Mouse (Mus musculus) liver (tissue): ENCODE data around the gene Cux2.

Experiments used
- DNase-seq: peaks from one replicate; pipeline ENCODE4 v3.0.0-alpha.2; 2020; ENCODE audit warnings: mixed read lengths

Cux2 gene

DNA sequence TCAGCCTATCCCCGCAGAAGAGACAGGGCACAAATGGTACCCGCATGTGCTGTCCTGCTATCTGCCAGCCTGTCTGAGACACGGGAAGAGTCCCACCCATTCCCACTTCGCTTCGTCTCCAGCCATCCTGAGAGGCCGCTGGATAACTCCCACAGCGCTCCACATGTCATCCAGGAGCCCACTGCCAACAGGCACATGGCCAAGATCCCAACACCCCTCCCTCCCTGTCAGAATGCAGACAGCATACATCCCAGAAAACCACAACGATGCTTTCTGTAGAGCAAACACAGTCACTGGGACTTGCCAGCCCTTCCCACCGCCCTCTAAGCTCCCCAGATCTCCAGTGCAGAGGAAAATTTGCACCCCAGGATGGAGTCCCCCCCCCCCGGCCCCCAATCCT, 90.2 kb downstream of the Cux2 start:
- DNase-seq, result no peak

DNA sequence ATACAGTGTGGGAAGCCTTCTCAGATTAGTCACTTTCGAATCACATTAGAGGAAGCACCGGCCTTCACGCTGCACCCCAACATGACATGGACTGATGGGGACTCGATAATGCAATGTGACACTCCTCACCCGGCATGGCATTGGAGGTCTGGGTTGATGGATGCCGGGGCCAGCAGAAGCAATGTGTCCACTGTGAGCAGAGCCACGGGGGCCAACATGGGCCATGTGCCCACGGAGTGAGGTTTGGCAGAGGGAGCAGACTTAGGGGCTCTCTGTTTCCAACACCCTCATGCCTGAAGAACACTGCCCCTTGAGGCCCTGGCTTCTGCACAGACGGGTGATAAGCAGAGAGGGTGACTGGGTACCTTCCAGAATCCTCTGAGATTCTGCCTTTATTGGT, 91.4 kb downstream of the Cux2 start:
- DNase-seq, result no peak

DNA sequence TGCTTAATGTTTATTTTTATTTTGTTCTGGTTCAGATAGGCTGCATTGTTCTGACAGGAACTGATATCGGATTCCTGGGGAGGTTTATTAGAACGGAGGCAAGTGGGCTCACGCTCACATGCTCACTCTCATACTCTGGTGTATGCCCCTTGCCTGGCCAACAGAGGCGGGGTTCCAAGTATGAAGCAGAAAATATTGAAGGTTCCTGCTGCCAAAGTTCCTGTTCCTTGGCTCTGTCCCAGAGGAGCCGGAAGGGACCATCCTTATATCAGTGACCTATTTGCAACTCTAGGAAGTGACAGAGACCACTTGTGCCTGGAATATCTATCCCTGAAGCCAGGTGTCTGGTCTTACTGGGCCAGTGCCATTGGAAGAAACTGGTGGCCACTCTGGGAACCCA, 94.1 kb downstream of the Cux2 start:
- DNase-seq, result no peak

DNA sequence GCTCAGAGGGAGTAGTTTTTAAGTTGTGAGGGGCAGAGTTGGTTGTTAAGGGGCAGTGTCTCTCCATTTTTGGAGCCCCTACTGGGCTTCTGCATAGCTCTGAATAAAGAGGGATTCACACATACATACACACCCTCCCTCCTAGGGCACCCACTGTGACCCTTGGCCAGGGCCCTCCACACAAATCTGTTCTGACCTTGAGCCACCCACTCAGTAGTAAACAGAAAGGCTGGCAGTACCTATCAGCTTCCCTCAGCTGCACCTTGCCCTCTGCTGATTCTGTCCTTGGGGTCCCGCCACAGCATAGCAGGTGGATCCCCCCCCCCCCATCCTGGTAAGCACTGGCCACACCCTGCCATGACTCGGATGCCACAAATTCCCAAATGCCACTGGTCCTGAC, 99.7 kb downstream of the Cux2 start:
- peak; percentile 22 for DNase-seq

DNA sequence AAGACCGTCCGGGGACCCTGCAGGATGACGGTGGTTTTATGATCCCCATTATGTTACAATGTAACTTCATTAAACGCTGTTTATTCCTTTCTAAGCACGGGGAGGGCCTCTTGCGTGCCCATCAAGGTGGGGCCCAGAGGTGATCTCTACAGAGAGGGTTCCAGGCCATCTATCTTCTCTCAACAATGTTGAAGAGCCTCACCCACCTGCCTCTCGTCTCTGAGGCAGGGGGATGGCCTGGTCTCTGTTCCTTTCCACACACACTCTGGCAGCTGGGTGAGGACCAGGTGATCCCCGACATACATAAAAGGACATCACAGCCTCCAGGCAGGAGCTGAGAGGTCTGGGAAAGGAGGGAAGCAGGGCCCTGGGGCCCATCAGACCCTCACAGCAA, 100.9 kb downstream of the Cux2 start:
- DNase-seq, result no peak

DNA sequence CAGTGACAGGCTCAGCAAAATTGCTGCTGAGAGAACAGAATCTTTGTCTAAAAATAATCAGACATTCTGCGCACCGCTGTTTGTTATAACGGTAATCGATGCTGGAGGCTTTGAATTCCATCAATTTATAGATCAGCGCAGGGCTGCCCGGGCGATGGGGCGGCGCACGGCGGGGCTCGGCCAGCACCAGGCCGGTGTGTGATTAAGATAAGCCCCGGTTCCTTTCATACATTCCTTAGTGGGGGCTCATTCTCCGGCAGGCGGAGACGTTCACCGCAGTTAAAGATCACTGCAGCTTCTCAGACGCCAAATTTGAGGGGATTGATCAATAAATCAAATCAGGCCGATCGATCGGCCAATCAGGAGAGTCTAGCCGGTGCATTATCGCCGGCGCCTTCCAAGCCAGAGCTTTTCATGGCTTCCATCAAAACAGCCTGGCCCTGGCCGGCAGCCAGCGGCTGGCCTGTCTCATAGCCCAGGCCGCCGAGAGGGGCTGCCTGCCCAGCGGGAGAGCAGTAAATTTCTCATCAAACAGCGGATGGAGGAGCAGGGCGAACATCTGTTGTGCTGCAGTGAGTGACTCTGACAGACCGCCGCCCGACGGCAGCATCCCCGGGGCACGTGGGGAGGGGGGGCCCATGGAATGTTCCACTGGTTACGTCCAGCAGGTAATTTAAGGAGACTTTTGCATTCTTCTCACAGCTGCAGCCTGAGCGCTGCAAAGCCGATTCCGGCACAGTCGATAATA, 101.4 kb downstream of the Cux2 start:
- DNase-seq, result peak; percentile 58

DNA sequence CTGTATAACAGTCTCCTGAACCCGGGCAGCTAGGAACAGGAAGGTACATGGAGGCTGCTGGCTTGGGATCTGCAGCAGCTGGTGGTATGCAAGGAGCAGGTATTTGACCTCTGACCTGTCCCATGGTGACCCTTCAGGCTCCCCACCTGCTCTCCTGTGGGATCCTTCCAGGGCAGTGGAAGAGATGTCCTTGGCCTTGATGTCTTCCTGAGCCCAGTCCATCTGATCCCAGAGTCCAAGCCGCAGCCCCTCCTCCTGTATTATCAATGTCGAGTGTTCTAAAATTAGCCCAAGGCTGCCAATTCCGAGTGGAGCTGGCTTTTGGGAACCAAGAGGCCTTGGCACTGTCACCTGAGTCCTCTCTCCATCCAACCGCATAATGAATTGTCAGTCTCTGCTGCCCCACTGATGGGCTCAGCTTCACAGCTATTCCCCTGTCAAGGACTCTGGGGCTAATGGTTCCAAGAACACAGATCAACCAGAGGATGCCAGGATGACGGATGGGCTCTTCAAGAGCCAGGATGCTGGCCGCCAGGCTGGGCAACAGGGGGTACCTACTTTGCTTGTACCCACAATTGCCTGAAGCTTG, 103.2 kb downstream of the Cux2 start:
- no peak for DNase-seq

DNA sequence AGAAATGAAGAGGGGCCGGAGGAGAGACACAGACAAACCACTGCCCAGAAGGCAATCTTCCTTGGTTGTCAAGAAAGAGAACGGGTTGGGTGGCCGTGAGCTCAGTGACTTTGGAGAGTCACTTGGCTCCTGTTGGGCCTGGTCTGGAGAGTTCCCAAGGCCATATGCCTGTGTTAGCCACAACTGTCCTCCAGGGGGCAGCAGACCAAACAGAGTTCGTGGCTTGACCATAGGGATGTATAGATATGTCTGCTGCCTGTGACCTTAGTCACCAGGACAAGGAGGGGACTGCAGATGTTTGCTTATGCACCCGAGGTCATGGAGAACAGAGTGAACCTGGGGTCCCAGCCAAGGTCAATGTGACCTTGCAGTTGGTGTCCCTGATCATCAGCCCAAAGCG, 104.1 kb downstream of the Cux2 start:
- DNase-seq, result peak; percentile 67

DNA sequence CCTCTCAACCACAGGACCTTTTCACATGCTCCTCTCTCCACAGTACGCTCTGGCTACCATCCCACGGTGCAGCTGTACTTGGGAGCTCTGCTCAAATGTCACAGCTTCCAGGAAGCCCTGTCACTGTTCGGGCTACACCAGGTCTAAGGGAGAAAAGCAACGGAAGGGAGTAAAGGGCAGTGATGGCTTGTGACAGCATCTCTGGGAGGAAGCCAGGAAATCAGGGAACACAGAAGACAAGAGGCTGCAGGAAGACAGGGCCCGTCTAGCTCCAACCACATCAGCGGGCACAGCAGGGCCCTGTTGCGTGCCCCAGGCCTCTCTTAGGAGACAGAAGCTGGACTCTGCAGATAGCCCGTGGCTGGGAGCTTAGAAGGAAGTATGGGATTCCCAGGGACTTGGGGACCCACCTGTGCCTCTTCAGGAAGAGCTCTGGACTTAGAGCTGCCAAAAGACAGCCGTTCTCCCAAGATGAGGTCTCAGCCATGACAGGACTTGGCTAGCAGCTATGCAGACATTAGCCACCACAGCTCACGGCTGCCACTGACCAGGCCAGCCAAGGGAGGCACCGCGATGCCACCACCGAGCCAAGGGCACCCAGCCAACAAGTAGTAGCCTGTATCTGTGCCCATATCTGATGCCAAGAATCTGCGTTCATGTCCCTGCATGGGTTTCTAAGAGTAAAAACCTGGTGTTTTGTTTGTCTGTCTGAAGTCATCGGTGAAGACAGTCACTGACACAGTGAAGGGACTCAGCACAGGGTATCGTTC, 105.7 kb downstream of the Cux2 start:
- no peak for DNase-seq

DNA sequence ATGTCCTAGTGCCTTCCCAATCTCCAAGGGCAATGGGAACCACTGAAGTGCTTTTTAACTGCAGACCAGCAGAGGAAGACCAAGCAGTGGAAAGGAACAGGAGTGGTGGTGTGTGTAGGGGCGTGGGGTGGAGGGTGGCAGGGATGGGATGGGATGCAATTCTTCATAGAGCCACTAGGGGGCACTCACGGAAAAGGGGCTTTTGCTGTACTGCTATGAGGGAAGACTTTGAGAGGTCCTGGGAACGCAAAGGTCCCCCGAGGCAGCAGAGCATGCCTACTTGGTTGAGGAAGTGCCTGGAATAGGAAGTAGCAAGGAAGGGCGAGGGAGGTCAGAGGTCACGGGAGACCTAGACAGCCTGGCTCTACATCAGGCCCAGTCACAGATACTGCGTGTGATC, 106.4 kb downstream of the Cux2 start:
- no peak for DNase-seq

DNA sequence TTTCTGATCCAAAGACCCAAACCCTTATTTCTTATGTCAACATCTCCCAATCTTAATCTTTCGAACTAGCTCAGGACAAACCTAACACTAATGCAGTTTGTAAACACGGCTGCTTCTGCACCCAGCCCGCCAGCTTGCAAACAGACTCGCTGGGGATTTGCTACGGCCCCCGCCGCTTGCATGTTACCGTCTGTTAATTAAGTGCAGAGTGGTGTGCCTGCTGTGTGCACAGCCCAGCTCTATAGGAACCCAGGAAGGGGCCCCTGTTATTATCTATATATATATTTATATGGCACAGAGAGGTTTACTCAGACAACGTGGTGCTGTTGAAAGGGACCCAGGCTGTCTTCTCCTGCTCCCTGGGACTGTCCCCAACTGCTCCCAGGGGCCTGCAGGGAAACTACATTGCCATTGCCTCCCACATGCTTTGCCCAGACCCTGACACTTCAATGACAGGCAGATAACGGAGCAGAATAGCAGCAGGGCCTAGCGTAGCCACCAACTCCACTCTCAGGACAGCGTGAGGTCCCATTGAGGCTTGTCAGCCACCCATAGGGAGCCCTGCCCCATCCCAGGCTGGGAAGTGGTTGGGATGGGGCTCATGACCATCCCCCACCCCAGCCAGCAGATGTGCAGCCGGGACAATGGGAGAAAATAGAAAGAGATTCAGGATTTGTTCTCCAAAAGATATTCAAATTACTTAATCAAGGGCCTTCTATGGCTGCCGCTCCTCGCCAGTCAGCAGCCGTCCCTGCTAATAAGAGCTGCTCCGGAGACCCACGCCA, 111.6 kb downstream of the Cux2 start:
- DNase-seq, result no peak

DNA sequence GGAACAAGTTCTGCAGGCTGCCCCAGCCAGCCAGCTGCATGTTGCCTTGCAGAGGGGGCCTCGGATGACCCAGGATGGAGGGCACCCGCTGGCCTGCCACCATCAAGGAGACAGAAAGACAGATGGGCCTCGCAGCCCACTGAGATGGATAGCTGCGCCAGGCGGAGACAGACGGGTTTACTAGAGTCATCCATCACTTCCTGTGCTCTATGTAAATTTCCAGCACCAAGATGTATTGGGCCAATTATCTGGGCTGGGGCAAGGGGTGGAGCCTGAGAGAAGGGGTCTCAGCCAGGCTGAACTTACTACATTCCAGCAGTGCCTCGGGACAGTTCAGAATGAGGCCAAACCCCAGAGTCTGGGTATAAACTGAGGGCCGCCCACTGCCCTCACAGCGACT, 119.6 kb downstream of the Cux2 start:
- no peak for DNase-seq

DNA sequence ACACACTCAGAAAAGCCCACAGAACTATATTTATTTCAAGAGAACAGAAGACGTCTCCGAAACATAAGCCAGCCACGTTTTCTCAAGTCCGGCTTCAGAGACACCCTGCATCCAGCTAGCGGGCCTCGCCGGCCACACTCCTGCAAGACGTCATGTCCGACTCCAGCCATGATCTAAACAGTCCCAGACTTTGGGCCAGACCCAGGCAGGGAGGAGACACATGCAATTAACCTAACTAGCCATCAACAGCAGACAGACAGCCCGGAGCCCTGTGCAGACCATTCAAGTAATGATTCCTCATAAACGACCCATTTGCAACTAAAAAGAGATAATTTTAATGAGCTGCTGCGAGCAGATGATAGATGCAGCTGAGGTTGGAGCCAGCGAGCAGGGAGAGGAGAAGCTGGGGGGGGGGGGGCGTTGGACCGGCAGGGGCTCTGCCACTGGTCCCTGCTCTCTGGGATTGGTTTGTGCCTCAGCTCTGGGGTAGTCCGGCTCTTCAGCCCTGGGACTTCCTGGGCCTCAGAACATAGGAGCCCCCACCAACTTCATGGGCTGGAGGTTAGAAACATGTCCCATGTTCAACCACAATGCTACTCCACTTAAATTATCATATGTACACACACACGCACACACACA, 121.4 kb downstream of the Cux2 start:
- peak; percentile 31 for DNase-seq

DNA sequence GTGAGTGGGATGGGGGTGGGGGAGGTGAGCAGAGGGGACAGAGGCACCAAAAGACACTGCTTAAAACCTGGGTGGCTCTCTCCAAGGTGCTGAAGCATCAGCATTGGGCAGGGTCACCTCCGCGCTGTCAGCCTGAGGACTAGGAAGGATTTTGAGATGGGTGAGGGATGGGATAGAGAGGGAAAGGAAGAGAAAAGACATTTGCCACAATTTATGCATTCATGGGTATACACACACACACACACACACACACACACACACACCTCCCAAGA, 123.4 kb downstream of the Cux2 start:
- DNase-seq, result no peak

DNA sequence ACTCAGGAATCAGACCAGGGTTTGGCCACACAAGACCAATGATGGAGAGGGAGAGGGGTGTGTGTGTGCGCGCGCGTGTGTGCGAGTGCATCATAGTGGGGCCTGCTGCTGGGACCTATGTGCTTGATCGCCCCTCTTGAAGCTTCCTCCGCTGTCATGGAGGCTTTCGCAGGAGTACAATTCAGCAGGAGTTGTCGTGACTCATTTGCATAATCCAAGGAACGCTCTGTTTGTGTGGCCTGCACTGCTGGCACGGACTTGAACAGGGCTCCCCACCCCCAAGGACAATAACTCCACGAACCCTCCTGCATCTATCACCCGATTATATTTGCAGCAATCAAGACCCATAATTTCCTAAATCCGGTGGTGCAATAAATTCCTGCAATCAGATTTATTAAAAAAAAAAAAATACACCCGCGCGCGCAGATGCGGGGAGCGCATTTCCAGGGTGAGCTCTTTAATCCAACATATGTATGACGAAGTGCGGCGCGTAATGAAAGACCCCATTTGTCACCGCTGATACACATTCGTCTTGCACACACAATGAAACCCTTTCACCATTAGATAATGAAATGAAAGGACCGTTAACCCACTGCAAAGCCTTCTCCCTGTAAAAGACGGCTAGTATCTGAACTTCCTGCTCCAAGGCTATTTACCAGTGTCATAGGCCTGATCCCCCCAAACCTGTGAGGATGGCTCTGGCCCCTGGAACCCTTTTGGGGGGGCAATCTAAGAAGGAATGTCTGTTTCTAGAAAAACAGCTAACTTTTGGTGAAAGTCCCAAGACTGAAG, 124.0 kb downstream of the Cux2 start:
- DNase-seq, result no peak

DNA sequence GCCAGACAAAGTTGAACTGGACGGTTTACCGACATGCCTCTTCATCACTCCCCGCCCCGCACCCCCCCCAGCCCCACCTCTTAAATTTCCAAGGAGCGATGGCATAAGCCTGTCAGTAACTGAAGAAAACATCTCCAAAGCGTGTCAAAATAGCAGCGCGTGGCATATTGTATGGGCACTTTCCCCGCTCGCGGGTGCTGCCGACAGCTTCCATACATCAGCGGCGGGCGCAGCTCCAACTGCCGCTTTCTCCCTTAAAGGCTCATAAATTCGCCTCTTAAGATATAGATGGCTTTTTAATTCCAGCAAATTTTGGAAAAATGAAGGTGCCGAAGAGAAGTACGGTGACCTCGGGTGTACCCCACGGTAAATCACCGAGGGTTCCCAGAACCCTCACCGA, 124.6 kb downstream of the Cux2 start:
- no peak for DNase-seq

DNA sequence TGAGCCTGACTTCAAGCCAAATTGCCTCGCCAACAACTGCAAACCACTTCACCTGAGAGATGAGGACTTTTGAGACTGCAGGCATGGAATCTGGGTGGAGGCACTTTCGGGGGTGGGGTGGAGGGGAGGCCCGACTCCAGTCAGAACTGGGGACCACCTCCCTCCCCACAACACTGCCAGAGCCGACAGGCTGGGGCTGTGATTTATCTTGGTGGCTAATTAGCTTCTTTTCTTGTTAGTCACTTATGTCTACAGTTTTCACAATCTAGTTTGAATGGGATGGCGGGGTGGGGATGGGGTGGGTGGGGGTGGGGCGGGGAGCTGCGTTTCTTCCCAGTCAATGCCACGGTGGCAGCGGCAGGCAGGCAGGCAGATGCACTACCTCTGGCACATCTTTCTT, 125.5 kb downstream of the Cux2 start:
- DNase-seq, result no peak

DNA sequence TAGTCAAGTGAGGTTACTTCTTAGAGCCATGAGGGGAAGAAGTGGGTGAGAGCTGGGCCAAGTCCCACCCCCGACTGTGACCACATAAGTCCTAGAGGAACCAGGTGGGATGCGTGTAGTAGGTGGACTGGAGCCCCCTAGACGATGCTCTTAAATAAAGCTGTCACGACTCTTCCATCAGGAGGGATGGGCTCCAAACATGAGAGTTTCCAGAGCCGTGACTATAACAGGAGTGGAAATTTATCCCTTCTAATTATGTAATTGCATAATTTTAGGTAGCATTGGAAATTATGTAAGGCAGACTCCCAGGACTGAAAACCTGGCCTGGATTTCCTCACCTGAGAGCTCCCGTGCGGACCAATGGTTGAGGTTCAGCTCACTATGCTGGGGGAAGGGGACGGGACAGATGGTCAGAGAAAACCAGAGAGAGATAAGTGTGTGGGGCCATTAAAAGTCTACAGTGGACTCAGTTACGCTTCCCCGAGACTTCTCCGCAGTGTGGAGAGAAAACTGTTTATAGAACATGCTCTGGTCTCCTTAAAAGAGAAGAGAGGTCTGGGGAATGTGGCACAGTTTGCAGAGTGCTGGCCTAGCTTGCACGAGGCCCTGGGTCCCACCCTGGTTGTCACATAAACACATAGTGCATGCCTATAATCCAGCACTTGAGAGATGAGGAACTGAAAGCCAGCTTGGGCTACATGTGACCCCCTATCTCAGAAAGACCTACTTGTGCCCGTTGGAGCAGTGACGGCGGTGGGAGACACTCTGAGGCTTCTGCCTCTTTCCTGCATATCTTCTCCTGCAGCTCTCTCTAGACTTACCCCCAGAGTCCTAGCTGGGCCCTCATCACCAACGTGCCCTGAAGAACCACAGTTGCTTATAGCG, 126.7 kb downstream of the Cux2 start:
- DNase-seq, result no peak

DNA sequence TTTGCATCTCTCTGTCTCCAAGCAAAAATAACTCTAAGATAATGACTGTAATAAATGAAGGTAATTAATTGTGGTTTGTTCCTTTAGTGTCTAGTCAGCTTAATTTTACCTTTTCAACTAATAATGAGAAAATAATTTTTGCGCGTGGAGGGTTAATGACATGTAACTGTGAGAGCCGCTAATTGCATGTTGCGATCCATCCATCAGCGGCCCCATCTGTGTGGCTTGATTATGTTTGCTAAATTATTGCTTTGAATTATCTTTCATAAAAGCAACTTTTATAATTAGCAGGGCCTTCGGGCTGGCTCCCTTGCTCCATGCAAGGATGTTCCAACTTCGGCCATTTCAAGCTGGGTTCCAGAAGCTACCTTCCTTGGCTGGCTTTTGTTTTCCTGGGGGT, 130.7 kb downstream of the Cux2 start:
- no peak for DNase-seq

DNA sequence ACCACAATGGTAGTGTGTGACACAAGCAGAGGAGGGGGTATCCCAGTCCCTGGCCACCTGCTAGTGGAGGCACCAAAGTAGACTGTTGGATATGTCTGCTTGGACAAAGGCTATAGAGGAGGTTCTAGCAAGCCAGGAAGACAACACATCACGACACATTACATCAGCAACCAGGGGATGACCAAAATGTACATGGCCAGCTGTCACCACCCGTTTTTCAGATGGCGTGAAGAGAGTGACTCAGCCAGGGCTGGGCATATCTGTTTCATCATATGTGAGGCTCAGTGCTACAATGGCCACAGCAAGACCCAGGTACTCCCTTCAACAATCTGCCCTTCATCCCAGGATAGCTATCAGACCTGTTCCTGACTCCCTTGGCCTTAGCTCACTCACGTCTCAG, 133.1 kb downstream of the Cux2 start:
- no peak for DNase-seq

DNA sequence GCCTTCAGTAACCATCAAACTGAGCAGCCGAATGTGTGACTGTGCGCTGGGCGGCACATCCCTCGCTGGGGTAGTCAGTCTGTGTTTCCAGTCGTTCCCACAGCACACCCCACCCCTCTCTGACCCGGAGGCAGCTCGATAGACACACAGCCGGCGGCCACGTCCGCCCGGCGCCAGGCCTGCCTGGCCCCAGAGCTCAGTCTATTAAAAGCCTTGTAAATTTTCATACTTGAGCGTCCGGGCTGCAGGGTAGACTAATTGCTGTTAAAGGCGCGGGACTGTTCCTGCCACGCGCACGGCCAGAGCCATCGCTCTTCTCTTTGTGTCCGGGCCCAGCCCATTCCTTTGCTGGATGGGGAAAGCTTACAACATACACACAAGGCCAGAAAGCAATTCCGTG, 135.9 kb downstream of the Cux2 start:
- DNase-seq, result peak; percentile 13
